Mouse (Mus musculus) CD4-positive, CD25-positive, alpha-beta regulatory T cell, adult 2 months (primary cell): ENCODE measurements around the gene Edem3.
"Not testable (repeated sequence)": the region's sequence is repeated elsewhere in the genome, so short reads cannot be mapped to it uniquely, and the experiment has no call there.

Experiments used
- DNase-seq: peaks from one replicate; pipeline ENCODE4 v3.0.0-alpha.2; 2012; ENCODE audit warnings: low read depth, low spot score

Edem3 gene

DNA sequence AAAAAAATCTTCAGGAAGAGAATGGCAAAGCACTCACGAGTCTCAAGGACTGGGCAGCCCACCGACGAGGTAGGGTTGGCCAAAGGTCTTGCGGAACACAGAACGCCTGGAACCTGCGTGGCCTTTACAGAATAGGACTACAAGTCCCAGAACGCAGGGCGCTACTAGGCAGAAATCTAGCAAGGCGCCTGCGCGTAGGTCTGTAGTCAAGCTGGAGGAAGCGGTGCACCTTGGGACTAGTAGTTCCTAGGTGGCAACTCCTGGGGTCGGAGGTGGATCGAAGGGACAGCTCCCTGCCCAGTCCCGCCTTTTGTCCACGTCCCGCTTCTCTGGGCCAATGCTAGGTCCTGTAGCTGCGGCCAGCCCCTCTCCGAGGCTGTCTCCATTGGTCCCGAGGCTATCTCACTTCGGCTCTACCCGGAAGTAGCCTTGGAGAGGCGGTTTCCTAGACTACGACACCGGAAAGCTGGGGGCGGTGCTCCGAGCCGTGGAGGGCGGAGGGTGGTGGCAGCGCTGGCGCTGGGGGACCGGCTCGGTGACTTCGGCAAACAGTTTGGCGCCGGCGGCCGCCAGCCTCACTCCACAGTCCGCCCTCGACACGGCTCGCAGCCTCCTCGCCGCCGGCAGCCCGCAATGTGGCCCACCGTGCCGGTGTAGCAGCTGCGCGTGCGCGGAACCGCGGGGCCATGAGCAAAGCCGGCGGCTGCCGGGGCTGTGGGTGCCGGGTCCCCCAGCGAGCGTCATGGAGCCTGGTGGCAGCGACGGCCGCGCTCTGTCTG lies at the start of gene Edem3:
Gene Edem3, plus strand, starts transcription at position 491 of the 779 bp plus-strand sequence.
- peak; percentile 98 for DNase-seq

DNA sequence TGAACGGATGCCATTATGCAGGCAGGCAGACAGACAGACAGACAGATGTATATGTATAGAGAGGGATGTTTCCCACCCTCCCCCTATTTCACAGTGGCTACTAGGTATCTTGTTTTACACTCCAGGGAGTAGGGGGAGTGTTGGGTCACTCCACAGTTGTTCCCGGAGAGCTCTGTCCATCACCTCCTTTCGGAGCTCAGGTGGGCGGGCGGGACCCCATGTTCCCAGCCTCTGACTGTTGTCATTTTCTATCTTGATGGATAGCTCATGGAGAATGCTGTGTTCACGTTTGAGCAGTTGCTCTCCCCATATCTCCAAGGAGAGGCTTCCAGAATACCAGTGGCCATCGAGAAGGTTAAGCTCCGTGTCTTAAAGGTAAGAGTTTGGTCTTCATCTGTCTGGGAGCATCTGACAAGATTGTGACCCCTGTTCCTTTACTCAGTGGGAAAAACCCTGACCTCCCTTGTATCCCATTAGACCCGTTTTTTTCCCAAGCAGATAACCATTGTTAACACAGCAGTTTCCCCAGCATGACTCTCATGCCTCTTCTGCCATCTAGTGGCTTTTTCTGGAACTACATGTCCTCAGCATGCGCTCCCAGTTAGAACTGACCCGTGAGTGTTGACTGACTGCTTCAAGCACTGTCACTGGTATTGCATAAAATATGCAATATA lies 49.3 kb upstream of the Edem3 start:
- peak; percentile 86 for DNase-seq

DNA sequence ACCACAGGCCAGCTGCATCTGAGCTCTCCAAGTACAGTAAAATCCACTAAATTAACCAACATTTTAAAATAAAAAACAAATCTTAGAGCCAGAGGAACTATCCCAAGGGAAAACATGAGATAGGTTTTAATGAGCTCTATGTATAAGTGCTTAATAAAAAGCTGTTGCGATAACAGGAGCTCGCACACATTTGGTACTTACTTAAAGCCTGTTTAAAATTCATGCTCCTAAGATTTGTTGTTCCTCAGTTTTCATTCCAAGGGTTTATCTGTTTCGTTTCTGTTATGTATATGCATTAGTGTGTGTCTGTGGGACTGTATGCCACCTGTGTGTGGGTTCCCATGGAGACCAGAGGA lies 48.8 kb upstream of the Edem3 start:
- no peak for DNase-seq

DNA sequence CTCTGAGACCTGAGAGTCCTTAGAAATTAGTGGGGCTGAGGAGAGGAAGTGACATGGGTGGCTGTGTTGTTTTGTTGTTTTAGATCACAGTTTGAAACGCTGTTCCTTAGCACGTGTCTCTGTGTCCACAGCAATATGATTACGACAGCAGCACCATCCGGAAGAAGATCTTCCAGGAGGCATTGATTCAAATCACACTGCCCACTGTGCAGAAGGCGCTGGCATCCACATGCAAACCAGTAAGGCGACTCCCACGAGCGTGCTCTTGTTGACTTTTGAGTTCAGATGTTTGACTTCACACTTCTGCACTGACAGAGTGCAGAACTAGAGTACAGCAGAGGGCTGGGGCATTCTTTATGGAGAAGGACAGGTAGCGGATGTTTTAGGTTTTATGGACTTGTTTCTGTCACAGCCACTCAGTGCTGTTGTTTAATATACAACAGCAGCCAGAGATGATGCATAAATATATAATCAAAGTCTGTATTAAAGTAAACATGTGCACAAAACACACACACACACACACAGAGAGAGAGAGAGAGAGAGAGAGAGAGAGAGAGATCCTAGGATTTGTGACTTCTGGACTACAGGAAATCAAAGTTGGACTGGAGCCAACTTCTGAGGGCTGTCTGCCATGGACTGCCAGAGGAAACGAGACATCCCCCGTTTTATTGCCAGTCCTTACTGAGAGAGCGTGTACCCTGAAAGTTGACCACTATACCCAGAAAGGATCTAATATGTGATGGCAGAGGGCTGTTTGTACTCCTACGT lies 46.0 kb upstream of the Edem3 start:
- DNase-seq: no peak

DNA sequence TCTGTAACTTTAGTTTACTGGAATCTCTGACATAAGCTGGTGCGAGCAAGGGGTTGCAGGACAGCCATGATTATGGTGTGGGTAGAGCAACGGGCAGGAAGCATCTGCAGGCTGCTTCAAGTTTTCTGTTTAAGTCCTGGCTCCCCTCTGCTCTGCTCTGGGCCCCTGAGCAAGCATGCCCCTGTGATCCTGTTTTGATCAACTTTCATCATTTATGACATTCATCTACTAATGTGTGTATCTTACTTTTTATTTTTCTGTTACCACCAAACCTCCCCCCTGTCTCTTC lies 45.5 kb upstream of the Edem3 start:
- DNase-seq: no peak

DNA sequence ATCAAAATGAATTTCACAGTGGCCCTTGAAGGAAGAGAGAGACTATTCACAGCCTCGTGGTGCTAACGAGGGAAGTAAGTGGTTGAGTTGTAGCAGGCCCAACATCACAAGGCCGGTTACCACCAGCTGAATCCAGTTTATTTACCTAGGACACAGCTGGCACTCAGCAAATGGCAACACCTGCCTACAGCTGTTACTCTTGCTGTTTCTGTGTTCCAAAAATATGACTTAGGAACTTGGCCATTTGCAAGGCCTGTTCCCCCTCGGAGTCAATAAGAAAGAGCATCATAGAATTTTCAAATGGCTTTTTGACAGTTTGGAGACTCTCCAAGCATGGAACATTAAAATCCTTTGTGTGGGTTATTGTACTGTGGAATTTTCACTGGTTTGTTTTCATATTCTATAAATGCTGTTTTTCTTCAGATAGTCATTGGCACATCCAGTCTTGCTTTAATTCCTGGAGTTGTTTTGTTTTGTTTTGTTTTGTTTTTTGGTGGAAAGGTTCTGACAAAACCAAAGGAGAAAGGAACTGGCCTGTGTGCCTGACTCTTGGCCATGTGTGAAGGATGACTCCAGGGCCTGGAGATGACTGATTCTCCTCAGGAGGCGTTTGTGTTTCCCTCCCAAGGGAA lies 44.6 kb upstream of the Edem3 start:
- DNase-seq: no peak

DNA sequence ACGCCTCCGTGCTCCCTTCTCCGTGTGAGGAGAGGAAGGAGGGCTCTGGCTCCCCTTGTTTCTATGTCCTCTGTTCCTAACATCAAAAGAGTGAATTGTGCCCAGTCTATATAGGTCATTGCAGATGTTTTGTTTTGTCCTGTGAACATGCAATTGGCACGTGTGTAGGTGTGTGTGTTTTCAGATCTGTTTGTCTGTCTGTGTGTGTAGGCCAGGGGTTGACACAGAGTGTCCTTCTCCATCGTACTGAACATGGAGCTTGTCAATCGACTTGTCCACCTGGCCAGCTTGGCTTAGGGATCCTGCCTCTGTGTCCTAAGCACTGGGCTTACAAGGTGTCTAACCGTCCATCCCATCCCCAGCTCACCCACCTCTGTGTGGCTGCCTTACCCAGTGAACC lies 44.1 kb upstream of the Edem3 start:
- DNase-seq: no peak

DNA sequence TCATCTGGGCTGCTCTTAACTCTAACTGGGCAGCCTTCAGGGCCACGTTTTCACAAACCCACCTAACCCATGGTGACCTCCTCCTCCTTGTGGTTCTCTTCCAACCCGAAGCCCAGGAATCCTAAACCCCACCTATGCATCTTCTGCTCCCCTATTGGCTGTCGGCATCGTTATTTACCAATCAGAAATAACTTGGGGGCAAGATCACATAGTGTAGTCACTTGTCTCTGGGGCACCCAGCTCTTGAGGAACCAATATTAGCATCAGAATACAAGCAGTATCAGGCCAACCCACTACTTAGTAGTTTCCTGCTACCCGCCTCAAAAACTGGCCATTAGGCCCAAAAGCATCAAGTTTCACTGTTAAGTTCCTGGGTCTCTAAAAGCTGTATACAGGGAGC lies 42.5 kb upstream of the Edem3 start:
- no peak for DNase-seq

DNA sequence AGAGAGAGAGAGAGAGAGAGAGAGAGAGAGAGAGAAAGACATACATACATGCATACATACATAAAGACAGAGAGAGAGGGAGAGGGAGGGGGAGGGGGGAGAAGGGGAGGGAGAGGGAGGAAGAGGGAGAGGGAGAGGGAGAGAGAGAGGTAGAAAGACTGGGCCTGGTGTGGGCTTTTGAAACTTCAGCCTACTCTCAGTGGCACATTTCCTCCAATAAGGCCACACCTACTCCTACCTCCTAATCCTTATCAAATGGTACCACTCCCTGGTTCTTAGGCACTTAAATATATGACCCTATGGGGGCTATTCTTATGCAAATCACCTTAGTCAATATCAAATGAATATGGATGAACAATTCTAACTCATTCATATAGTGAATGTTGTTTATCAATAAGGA lies 41.5 kb upstream of the Edem3 start:
- no peak for DNase-seq

DNA sequence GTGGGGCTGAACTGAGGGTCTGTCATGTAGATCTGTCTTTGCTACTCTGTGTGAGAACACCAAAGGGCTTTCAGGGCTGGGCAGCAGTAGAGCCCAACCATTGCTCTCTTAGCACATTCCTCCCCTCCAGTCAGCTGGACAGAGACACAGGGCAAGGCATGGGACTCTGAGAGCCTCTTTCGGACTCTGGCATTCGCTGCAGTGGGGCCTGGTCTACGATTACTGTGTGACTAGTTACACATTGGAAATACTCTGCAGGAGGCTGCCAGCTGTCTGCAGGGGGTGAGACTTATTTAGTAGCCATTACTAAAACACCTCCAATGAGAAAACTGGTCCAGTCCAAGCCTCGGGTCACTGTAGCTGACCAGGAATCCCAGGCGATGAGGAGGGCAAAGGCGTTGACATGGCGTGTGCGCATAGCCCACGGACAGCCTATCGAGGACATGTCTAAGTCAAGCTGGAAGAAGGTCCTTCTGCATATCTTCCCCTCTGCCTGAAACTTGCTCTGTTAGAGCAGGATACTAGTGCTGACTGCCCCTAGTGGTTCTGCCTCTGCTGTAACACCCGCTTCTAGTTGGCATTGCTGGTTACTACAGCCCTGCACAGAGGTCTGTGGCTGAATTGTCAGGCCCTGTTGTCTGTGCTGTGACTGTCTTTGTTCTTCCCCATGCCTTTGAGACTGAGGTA lies 39.0 kb upstream of the Edem3 start:
- DNase-seq: no peak

DNA sequence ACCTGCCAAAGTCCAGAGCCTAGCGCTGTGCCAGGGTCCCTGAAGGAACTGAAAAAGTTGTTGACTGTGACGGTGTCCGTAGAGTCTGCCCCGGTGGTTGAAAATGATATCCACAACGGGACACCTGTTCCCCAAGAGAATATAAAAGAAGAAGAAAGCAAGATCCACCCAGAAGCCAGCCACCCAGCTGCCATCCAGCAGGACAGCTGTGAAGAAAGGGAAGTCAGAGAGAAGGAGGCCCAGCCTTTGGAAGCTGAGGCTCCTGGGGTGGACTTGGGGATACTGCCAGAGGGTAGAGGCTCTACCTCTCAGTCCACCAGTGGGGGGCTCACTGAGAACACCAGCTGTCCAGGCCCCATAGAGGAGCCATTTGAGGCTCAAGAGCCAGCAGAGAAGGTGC lies 37.5 kb upstream of the Edem3 start:
- DNase-seq: no peak

DNA sequence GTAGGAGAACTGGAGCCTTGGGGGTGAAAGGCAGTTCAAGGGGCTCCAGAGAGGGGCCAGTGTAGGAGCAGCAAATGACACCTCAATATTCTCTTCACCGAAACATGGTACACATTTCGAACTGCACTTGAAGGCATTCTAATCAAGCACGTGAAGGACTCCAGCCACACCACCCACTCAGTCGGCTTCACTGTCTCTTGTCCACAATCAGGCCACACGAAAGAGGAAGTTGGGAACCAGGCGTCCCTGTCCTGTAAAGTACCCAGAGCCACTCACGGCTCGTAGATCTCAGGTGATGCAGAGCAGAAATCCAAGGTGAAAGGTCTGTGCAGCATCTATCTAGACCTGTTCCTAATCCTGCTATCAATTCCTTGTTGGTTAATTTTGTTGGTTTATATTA lies 36.6 kb upstream of the Edem3 start:
- DNase-seq: no peak

DNA sequence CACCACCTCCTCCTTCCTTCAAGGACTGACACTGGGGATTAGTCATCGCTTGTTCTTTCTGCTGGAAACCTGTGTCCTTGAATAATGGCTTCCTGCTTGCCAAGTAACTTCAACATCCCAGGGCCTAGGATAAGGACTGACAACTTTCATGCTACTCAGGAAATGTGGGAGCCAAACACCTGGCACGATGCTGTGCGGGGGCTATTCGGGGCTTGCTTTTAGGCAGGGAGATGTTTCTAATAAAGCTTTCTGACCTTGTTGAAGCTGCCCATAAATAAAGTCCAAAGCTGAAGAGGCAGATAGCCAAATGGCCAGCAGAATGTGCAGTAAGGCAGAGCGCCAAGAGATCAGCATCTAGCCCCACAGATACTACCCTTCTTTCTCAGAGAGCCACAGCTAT lies 35.3 kb upstream of the Edem3 start:
- no peak for DNase-seq

DNA sequence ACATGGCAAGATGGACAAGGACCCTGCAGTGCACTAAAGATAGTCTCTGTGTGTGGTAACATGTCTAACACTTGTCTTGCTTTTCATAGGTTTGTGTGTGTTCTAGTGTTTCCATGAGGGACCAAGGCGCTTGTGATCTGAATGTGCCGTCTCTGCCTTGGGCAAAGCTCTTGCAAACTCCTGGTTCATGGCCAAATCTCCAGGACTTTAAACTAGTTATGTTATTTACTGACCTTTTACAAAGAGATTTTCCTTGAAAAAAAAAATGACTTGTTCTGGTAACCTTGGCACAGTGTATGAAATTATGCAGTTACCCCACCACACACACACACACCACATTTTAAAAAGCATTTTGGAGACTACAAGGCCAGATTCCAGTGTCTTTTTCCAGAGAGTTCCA lies 34.6 kb upstream of the Edem3 start:
- no peak for DNase-seq

DNA sequence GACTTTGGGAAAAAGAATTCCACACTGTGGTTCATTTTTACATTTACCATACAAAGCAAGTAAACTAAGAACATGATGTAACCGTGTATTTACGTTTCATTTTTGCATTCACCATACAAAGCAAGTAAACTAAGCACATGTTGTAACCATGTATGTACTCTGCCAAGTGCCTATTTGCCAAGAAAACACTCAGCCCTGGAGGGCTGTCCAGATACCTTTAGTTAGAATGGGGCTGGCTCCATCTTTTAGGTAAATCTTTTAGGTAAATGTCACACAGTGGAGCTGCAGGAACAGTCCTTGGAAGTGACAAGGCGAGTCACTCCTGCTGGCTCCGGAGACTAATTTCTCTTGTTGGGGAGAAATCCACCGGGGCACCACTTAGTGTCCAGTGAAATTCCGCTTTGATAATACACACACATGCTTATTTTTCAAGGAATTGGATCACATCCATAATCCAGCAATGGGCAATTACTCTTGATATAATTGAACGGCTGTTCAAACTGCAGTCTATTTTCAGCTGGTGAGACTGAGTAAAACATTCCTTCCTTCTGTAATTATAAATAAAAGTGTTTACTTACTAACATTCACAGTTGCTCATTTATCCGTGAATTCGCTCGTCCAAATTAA lies 33.7 kb upstream of the Edem3 start:
- DNase-seq: no peak

DNA sequence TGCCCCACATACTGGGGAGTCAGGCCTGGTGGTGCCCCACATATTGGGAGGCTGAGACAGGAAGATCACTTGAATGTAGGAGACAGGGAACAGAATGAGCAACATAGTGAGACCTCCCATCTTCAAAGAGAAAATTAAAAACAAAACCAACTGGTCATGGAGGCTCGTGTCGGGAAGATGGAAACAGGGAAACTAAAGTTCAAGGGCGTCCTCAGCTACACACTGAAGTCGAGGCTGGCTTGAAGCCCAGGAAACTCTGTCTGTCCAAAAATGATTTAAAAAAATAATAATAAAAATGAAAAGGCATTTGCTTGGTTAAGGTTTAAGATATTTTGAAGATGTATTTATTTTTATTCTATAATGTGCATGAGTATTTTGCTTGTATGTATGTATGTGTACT lies 31.4 kb upstream of the Edem3 start:
- no peak for DNase-seq

DNA sequence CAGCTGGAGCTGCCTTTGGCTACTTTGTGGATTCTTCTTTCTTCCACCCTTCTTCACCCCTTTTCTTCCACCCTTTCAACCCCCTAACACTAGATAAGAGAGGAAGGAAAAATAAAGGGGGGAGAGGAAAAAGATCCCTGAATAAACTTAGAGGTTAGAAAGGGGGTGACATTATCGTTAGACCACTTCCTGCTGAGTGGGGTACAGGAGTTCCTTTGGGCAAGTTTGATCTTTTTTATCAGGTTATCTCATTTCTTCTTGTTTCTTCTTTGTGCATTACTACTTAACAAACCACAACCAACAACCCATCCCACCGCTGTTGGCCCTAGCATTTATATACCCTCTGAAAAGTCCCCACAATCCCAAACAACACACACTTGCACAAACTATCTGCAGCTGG lies 29.6 kb upstream of the Edem3 start:
- no peak for DNase-seq

DNA sequence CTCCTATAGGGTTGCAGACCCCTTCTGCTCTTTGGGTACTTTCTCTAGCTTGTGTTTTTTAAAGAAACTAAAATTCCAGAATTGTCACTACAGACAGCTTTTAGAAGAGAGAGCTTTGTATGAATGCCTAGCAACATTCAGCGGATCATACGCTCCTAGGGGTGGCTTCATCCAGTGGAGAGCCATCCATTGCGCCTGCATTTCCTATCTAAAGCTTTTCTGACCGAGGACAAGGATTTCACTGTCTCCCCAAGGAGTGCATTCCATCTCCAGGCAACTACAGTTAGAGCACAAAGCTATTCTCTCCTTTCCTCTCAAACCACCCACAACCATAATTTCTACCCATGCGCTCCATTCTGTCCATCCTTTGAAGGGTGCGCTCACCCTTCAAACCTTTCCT lies 28.8 kb upstream of the Edem3 start:
- DNase-seq: no peak

DNA sequence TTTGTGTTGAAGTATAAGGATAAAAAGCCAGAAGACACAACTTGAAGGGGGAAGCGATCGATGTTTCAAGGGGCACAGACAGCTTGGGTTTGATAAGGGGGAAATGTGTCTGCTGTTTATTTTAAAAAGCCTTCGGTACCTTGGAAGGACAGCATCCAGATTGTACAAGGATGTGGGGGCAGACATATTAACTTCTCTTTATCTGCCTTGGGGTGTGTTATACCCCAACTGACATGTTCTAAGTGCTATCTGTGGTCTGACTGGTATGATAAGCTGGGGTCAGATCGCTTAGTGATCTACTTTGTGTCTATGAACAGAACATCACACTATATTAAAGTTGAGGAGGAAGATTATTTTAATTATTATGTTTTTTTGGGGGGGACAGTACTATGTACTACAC lies 27.0 kb upstream of the Edem3 start:
- DNase-seq: no peak

DNA sequence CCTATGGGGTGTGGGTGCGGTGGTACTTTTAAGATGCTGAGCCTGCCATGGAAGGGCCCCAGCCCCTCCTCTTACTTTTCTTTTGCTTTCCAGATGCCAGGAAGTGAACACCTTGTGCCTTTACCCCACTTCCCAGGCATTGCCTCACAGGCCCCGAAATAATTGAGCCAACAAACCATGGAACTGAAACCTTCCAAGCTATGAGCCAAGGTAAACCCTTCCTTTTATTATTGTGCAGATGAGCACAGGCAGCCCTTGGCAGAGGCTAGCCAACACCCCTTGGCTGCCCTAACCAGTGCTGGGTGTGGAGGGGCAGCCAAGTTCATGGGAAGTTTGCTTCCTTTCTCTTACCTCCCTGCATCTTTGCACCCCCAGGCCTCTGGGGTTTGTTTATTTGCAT lies 18.0 kb upstream of the Edem3 start:
- no peak for DNase-seq

DNA sequence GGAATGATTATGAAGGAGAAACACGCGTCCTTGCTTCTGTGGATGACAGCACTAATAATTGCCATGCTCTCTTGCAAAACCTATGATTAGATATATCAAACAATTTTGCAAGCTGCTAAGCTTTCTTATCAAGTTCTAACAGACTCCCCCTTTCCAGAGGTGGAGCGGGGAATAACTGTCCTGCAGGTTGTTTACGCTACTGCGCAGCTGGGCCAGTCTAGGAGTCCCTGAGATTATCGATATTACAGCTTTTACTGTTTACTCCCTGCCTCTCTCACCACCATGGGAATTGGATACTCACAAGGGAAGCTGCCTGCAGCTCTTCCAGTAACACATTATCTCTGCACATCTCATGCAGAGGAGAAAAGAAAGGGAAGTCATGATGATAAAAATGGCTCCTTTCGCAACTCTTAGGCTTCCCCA lies 14.0 kb upstream of the Edem3 start:
- DNase-seq: no peak

DNA sequence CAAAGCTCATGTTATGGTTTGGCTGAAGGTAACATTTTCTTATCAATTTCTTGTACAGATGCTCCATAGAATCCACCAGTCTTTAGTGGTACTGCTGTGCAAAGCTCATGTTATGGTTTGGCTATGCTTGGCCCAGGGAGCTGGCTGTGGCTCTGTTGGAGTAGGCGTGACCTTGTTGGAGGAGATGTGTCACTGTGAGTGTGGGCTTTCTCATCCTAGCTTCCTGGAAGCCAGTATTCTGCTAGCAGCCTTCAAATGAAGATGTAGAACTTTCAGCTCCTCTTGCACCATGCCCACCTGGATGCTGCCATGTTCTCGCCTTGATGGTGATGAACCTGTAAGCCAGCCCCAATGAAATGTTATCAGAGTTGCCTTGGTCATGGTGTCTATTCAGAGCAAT lies 5.3 kb upstream of the Edem3 start:
- not testable (repeated sequence) for DNase-seq
